Mouse (Mus musculus): ENCODE measurements around the gene Tmem189. TPM values are rescaled to one million over a fixed set of nuclear protein-coding genes. Genes with fewer than 3 reads are reported as not detected.
"Not testable (repeated sequence)": the region's sequence is repeated elsewhere in the genome, so short reads cannot be mapped to it uniquely, and the experiment has no call there.

The Tmem189 gene
- polyA plus RNA-seq, 1 experiment from 2014 or later: 45.2 TPM

DNA sequence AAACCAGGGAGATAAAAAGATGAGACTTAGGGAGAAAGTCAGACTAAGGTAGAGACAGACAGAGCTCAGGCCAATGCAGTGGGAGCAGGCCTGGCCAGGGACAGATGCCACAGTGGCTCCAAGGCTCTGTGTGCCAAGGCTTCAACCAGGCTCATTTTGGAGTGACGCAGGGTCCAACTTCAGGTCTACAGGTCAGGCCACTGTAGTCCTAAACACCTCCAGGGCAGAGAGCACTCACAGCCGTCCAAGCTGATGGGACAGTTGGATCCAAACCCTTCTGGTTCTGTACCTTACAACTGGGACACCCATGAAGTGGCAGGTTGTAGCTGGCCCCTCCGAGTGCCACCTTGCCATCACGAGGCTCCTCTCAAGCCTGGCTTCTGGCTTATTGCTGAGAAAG, 31.6 kb downstream of the Tmem189 start:
- 95% methylated on average over 4 of the region's 4 CpGs for WGBS
- peaks cover 33% of the 10 kb centered on the region for H3K4me1 ChIP-seq
- no peak for ATAC-seq (ENCODE audit: low FRiP score, low read depth)

DNA sequence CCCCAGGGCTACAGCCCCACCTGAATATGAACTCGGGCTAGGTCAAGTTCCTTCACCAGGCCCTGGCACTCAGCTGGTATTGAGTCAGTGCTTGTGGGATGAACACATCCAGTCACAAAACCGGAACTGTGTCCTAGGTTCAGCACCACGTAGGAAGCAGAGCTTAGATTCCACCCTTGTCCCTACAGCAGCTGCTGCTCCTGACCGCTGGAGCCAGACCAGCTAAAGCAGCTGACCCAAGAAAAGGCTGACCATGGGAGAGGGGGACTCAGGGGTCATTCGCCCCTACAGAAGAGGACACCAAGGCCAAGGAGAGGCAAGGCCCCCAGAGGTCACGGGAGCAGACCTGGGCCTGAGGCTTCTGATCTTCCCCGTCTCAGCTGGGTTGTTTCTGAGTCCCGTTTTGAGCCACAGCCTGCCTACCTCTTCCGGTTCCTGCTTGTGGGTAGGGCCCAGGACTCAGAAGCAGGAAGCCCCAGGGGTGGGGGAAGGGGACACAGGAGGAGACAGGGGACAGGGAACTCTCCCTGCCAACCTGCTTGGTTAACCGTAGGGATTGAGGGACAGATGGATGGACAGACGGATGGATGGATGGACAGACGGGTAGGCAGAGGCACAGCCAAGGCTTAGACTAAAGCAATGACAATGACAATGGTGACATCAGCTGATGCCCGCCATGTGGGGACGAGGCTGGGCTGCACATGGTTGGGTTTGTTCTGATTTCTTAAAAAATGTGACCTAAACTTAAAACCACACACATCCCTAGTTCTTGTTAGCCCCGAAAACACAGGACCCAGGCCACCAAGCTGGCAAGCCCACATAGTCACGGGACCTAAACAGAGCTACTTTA, 32.8 kb downstream of the Tmem189 start:
- Histone ChIP-seq H3K27me3 (replicated peaks) (no peaks in the 10 kb centered on the region), H3K9me3 (no peaks in the 10 kb centered on the region), H3K4me2 (replicated peaks) (no peak overlapping the region), H3K4me1 (peaks cover 28% of the 10 kb centered on the region), H3K4me3 (no peak overlapping the region), H3K9ac (peak overlapping the region; percentile 21; the same call in 1 of the 2 replicates), H3K36me3 (peaks cover 26% of the 10 kb centered on the region), H3K27ac (no peak overlapping the region)
- no peak for ATAC-seq (ENCODE audit: low FRiP score, low read depth)
- WGBS: 90% methylated on average over 16 of the region's 16 CpGs

More for the DNA sequence above, 31.6 kb downstream of the Tmem189 start:
- Histone ChIP-seq H3K4me3 (no peak overlapping the region), H3K9ac (no peak overlapping the region), H3K27me3 (replicated peaks) (peaks cover 6% of the 10 kb centered on the region; the same call in 1 of the 2 replicates), H3K36me3 (peaks cover 16% of the 10 kb centered on the region), H3K27ac (no peak overlapping the region), H3K4me2 (replicated peaks) (no peak overlapping the region), H3K9me3 (no peaks in the 10 kb centered on the region)

- Histone ChIP-seq H3K4me1 (peaks cover 17% of the 10 kb centered on the region), H3K4me3 (no peak overlapping the region), H3K4me2 (replicated peaks) (no peak overlapping the region), H3K9me3 (no peaks in the 10 kb centered on the region), H3K36me3 (peaks cover 34% of the 10 kb centered on the region), H3K27me3 (replicated peaks) (no peaks in the 10 kb centered on the region), H3K9ac (no peak overlapping the region), H3K27ac (no peak overlapping the region)
- WGBS: 92% methylated on average over 10 of the region's 10 CpGs
- no peak for ATAC-seq (ENCODE audit: low FRiP score, low read depth)
These were observed 34.6 kb downstream of the Tmem189 start for GRCm38 (mm10) chr2:167654911-167655600.

GRCm38 (mm10) chr2:167652694-167653093, 36.9 kb downstream of the Tmem189 start:
- Histone ChIP-seq H3K4me2 (replicated peaks) (no peak overlapping the region), H3K9me3 (no peaks in the 10 kb centered on the region), H3K4me1 (no peaks in the 10 kb centered on the region), H3K27ac (no peak overlapping the region), H3K9ac (no peak overlapping the region), H3K27me3 (replicated peaks) (no peaks in the 10 kb centered on the region), H3K36me3 (peaks cover 37% of the 10 kb centered on the region), H3K4me3 (no peak overlapping the region)
- WGBS: 93% methylated on average over 7 of the region's 7 CpGs
- ATAC-seq (ENCODE audit: low FRiP score, low read depth): no peak

- Histone ChIP-seq H3K9ac (0 out of 2 replicates have a peak overlapping the region, but pooled peaks have one; percentile 5), H3K27me3 (replicated peaks) (no peaks in the 10 kb centered on the region), H3K9me3 (no peaks in the 10 kb centered on the region), H3K4me1 (no peaks in the 10 kb centered on the region), H3K4me2 (replicated peaks) (no peak overlapping the region), H3K36me3 (peaks cover 37% of the 10 kb centered on the region), H3K27ac (no peak overlapping the region), H3K4me3 (no peak overlapping the region)
- 88% methylated on average over 9 of the region's 9 CpGs for WGBS
- no peak for ATAC-seq (ENCODE audit: low FRiP score, low read depth)
These were observed 38.0 kb downstream of the Tmem189 start for GRCm38 (mm10) chr2:167651622-167652021.

- WGBS: 92% methylated on average over 12 of the region's 12 CpGs
- Histone ChIP-seq H3K36me3 (peaks cover 46% of the 10 kb centered on the region), H3K4me3 (no peak overlapping the region), H3K9me3 (no peaks in the 10 kb centered on the region), H3K4me1 (no peaks in the 10 kb centered on the region), H3K27ac (no peak overlapping the region), H3K27me3 (replicated peaks) (no peaks in the 10 kb centered on the region), H3K4me2 (replicated peaks) (no peak overlapping the region), H3K9ac (no peak overlapping the region)
- ATAC-seq (ENCODE audit: low FRiP score, low read depth): no peak
These were observed 40.2 kb downstream of the Tmem189 start for GRCm38 (mm10) chr2:167649290-167650032.

- H3K4me3 ChIP-seq: no peak overlapping the region
- no peak overlapping the region for H3K9ac ChIP-seq
- peaks cover 33% of the 10 kb centered on the region for H3K36me3 ChIP-seq
- no peak for ATAC-seq (ENCODE audit: low FRiP score, low read depth)
- H3K4me2 ChIP-seq (replicated peaks): no peak overlapping the region
- H3K9me3 ChIP-seq: no peaks in the 10 kb centered on the region
- no peaks in the 10 kb centered on the region for H3K4me1 ChIP-seq
- no peaks in the 10 kb centered on the region for H3K27me3 ChIP-seq (replicated peaks)
- no peak overlapping the region for H3K27ac ChIP-seq
- WGBS: 77% methylated on average over 4 of the region's 4 CpGs
These were observed 43.2 kb downstream of the Tmem189 start for GRCm38 (mm10) chr2:167646411-167646810.

DNA sequence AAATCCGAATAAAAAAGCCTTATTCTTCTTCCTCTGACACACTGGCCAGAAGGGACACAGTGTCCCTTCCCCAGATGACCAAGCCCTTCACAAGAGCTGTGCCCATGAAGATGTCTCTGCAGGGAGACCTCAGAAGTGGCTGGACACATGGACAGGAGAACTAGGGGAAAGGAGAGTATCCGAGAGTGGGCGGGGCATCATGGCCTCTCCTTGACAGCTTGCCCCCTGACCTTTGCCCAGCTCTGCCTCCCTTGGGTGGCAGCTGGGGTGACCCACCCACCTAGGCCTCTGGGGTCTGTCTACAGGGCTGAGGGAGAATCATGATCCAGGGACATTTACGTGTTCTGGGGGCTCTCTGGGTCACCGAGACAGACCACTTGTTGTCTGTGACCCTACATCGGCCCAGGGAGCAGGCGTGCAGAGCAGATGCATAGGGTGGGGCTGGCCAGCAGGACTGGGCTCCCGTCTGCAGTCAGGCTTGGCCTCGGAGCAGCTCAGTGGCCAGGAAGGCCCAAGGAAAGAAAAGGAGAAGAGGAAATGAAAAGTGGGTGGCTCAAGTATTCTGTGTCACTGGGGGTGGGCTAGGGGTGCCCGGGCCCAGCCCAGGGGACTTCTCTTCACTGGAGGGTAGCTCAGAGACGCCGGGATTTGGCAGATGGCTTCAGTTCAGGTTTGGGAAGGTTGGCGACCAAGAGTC, 46.1 kb downstream of the Tmem189 start:
- H3K9me3 ChIP-seq; H3K27me3 ChIP-seq (replicated peaks); H3K4me2 ChIP-seq (replicated peaks); H3K4me3 ChIP-seq; ATAC-seq (ENCODE audit: low FRiP score, low read depth); H3K27ac ChIP-seq; H3K9ac ChIP-seq; H3K4me1 ChIP-seq: not testable (repeated sequence)
- WGBS: 88% methylated on average over 13 of the region's 13 CpGs
- H3K36me3 ChIP-seq: peaks cover 27% of the 10 kb centered on the region

GRCm38 (mm10) chr2:167642164-167642563, 47.5 kb downstream of the Tmem189 start:
- Histone ChIP-seq H3K4me3 (no peak overlapping the region), H3K27ac (no peak overlapping the region), H3K36me3 (peaks cover 27% of the 10 kb centered on the region), H3K27me3 (replicated peaks) (no peaks in the 10 kb centered on the region), H3K4me2 (replicated peaks) (no peak overlapping the region), H3K9me3 (no peaks in the 10 kb centered on the region), H3K9ac (no peak overlapping the region), H3K4me1 (no peaks in the 10 kb centered on the region)
- no peak for ATAC-seq (ENCODE audit: low FRiP score, low read depth)
- 93% methylated on average over 6 of the region's 6 CpGs for WGBS

DNA sequence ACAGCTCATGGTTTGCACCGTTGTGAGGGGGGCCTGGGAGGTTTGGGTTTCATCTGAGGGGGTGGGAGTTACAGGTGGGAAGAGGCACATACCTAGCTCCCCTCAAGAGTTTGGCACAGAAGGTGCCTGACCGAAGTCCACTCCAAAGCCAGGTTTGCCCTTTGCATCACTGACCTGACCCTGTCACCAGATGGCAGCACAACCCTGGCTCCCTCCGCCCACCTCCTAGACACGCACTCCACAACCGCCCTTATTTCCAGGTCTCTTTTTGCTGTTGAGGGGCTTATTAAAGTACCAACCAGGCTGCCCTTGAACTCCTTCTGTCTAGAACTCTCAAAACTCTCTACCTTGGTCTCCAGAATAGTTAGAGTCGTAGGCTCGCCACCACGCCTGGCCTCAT, 48.3 kb downstream of the Tmem189 start:
- no peak for ATAC-seq (ENCODE audit: low FRiP score, low read depth)
- Histone ChIP-seq H3K9ac (no peak overlapping the region), H3K36me3 (peaks cover 27% of the 10 kb centered on the region), H3K4me3 (no peak overlapping the region), H3K27me3 (replicated peaks) (no peaks in the 10 kb centered on the region), H3K4me1 (no peaks in the 10 kb centered on the region), H3K27ac (no peak overlapping the region), H3K9me3 (no peaks in the 10 kb centered on the region), H3K4me2 (replicated peaks) (no peak overlapping the region)
- 62% methylated on average over 8 of the region's 8 CpGs for WGBS

GRCm38 (mm10) chr2:167640279-167640678, 49.3 kb downstream of the Tmem189 start:
- Histone ChIP-seq H3K9me3 (no peaks in the 10 kb centered on the region), H3K27ac (no peak overlapping the region), H3K9ac (no peak overlapping the region), H3K4me3 (no peak overlapping the region), H3K27me3 (replicated peaks) (no peaks in the 10 kb centered on the region), H3K36me3 (peaks cover 19% of the 10 kb centered on the region), H3K4me2 (replicated peaks) (no peak overlapping the region), H3K4me1 (no peaks in the 10 kb centered on the region)
- 79% methylated on average over 3 of the region's 3 CpGs for WGBS
- no peak for ATAC-seq (ENCODE audit: low FRiP score, low read depth)
